Mouse (Mus musculus) left cerebral cortex, postnatal 14 days (tissue): ENCODE results near the gene Nudt1. TPM values are rescaled to one million over a fixed set of nuclear protein-coding genes. Genes with fewer than 3 reads are reported as not detected.
A peak's percentile ranks its signal among the peaks of the same experiment; 100 is the strongest.

Source experiments
- DNase-seq, 2 experiments: peaks; one replicate each; pipeline ENCODE4 v3.0.0; 2021 to 2022; ENCODE audit warnings: low spot score in 2 of 2, mixed read lengths in 1 of 2
- intact Hi-C: fragments of 180-260 bp; cut with DNase I; formaldehyde crosslinking; loops from one replicate; pipeline ENCODE4 v1.15.1; 2025
- long read RNA-seq, 2 experiments: library from polyadenylated mRNA; stranded (forward); transcript quantifications; one replicate each; pipeline ENCODE4 v2.0.0; 2021
- total RNA-seq, 2 experiments: library from RNA; stranded (reverse); gene quantifications; 2 replicates each; pipeline ENCODE4 v1.2.3; 2021

Gene Nudt1
- 1 to 10 TPM; 5.9 to 7.2 TPM for total RNA-seq
- long read RNA-seq, experiment 1, partial matches to known transcripts: 0 of 3 reads
- long read RNA-seq, experiment 1, other reads (novel, unspliced or antisense): 0 of 3 reads
- long read RNA-seq, experiment 2, partial matches to known transcripts: 0 of 1 reads
- long read RNA-seq, experiment 2, other reads (novel, unspliced or antisense): 1 of 1 reads

- peak; percentile 93 to 94 for DNase-seq
- intact Hi-C loops: no loop called here
Measured at GRCm38 (mm10) chr5:140321042-140321755, at the start of gene Nudt1, which contains the start of gene Mad1l1. Gene Nudt1, plus strand, starts transcription at chr5:140321656. Gene Mad1l1, minus strand, starts transcription at chr5:140321552.

- no peak for DNase-seq
- intact Hi-C loops: no loop called here
Measured at GRCm38 (mm10) chr5:140276779-140277178, 44.7 kb upstream of the Nudt1 start.

- intact Hi-C loops: no loop called here
- no peak for DNase-seq
Measured at GRCm38 (mm10) chr5:140280205-140280604, 41.3 kb upstream of the Nudt1 start.

- intact Hi-C loops: no loop called here
- no peak for DNase-seq
Measured at GRCm38 (mm10) chr5:140282376-140282775, 39.1 kb upstream of the Nudt1 start.

- intact Hi-C loops: no loop called here
- no peak for DNase-seq
Measured at GRCm38 (mm10) chr5:140282900-140283299, 38.6 kb upstream of the Nudt1 start.

GRCm38 (mm10) chr5:140284011-140284410 is 37.4 kb upstream of the Nudt1 start:
- intact Hi-C loops: no loop called here

GRCm38 (mm10) chr5:140284761-140285160 is 36.7 kb upstream of the Nudt1 start:
- DNase-seq: no peak
- intact Hi-C loops: loop anchor here (5.0 kb wide), 2 partner anchors 377 to 447 kb away; partner anchors contain the start of gene Elfn1

More at GRCm38 (mm10) chr5:140284011-140284410, 37.4 kb upstream of the Nudt1 start:
- no peak for DNase-seq

- DNase-seq: no peak
- intact Hi-C loops: loop anchor here (5.0 kb wide), 2 partner anchors 381 to 451 kb away; partner anchors contain the start of gene Elfn1
Measured at GRCm38 (mm10) chr5:140288287-140288686, 33.2 kb upstream of the Nudt1 start.

GRCm38 (mm10) chr5:140289161-140289560 is 32.3 kb upstream of the Nudt1 start:
- DNase-seq: no peak
- intact Hi-C loops: loop anchor here (5.0 kb wide), 2 partner anchors 382 to 452 kb away; partner anchors contain the start of gene Elfn1

- intact Hi-C loops: loop anchor here (5.0 kb wide), 1 partner anchor 95 kb away; no protein-coding TSS in a partner anchor
- DNase-seq: peak; percentile 76 to 78
Measured at GRCm38 (mm10) chr5:140292152-140292551, 29.3 kb upstream of the Nudt1 start.

- no peak for DNase-seq
- intact Hi-C loops: no loop called here
Measured at GRCm38 (mm10) chr5:140298291-140298690, 23.2 kb upstream of the Nudt1 start.

- no peak for DNase-seq
- intact Hi-C loops: no loop called here
Measured at GRCm38 (mm10) chr5:140306016-140306415, 15.4 kb upstream of the Nudt1 start.

GRCm38 (mm10) chr5:140307602-140308001 is 13.9 kb upstream of the Nudt1 start:
- intact Hi-C loops: no loop called here
- DNase-seq: no peak

GRCm38 (mm10) chr5:140316716-140317115 is 4.7 kb upstream of the Nudt1 start:
- intact Hi-C loops: no loop called here
- no peak for DNase-seq

- peak in 1 of 2 experiments; percentile 9 for DNase-seq
- intact Hi-C loops: no loop called here
Measured at GRCm38 (mm10) chr5:140321756-140322575, 510 bp downstream of the Nudt1 start.

- intact Hi-C loops: no loop called here
Measured at GRCm38 (mm10) chr5:140324058-140324457, 2.6 kb downstream of the Nudt1 start.

GRCm38 (mm10) chr5:140331615-140332512 is 10.4 kb downstream of the Nudt1 start, which contains the start of gene Mrm2:
Gene Mrm2, minus strand, starts transcription at chr5:140331898.
- intact Hi-C loops: loop anchor here (5.0 to 10.0 kb wide), 2 partner anchors 193 to 495 kb away; no protein-coding TSS in a partner anchor
- DNase-seq: peak; percentile 58 to 76

More at GRCm38 (mm10) chr5:140324058-140324457, 2.6 kb downstream of the Nudt1 start:
- DNase-seq: no peak

GRCm38 (mm10) chr5:140332519-140332918 is 11.1 kb downstream of the Nudt1 start:
- no peak for DNase-seq
- intact Hi-C loops: loop anchor here (5.0 to 10.0 kb wide), 2 partner anchors 192 to 495 kb away; no protein-coding TSS in a partner anchor
